Mouse (Mus musculus) stomach, postnatal 0 days (tissue): ENCODE data around the gene Rap1gap.

Experiments
- CTCF ChIP-seq: IDR thresholded peaks from 2 replicates; pipeline ENCODE4 v1.5.1; 2016; ENCODE audit warnings: antibody characterized with exemption, low read depth, mild to moderate bottlenecking, moderate library complexity
- EP300 ChIP-seq: optimal IDR thresholded peaks from 2 replicates; pipeline ENCODE3; 2016; ENCODE audit warnings: antibody characterized with exemption

- TF ChIP-seq CTCF (no peak), EP300 (no peak)
Observed at GRCm38 (mm10) chr4:137633394-137633793, 31.1 kb upstream of the Rap1gap start.
